Mouse (Mus musculus): ENCODE data around the gene Fas. TPM values are rescaled to one million over a fixed set of nuclear protein-coding genes. Genes with fewer than 3 reads are reported as not detected.

The Fas gene
- polyA plus RNA-seq, 1 experiment from 2014 or later = 1.9 TPM

DNA sequence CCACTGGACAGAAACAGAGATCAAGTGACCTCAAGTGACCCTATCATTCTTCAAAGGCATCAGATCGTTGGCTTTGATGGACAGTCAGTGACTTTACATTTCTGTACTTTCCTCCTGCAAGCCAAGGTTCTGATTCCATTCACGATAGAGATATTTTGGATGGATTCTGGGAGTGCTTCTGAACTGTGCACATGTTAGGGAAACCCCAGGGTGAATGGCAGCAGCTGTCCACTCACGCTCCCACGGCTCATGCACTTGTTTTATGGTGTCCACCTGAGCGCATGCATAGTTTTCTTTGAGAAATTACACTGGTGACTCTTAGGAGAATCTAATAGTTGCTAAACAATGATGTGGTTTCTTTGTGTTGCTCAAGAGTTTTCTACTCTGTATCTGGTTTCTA is 34.3 kb upstream of the Fas start:
- no peaks in the 10 kb centered on the region for H3K9me3 ChIP-seq (replicated peaks)
- H3K27ac ChIP-seq = no peak overlapping the region
- H3K4me2 ChIP-seq = no peak overlapping the region
- ATAC-seq (ENCODE audit: low read depth) (no peak), DNase-seq (no peak)
- H3K4me3 ChIP-seq (replicated peaks) = no peak overlapping the region
- H3K36me3 ChIP-seq = no peaks in the 10 kb centered on the region
- H3K27me3 ChIP-seq = no peaks in the 10 kb centered on the region
- peaks cover 5% of the 10 kb centered on the region; the same call in 1 of the 2 replicates for H3K4me1 ChIP-seq (replicated peaks)
- H3K9ac ChIP-seq = no peak overlapping the region
- 65% methylated on average over 5 of the region's 5 CpGs for WGBS (ENCODE audit: insufficient replicate concordance)

DNA sequence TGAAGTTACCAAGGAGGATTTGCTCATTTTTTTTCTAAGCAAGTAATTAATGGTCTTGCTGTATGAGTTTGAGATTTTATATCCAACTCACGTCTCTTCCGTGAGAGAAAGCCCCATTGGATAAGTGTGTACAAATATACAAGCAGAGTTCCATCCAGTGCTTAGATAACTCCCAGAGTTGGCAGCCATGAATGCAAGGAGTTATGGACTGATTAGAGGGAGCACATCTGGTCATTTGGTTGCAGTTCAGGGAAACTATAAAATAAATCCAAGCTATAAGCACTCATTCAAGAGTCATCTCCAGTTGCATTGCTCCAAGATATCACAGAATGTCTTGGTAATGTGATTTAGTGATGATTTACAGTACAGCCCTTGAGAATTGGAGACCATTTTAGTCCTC is 33.5 kb upstream of the Fas start:
- Histone ChIP-seq H3K4me3 (replicated peaks) (no peak overlapping the region), H3K36me3 (no peaks in the 10 kb centered on the region), H3K4me2 (no peak overlapping the region), H3K27me3 (no peaks in the 10 kb centered on the region), H3K4me1 (replicated peaks) (peaks cover 5% of the 10 kb centered on the region; the same call in 1 of the 2 replicates), H3K9ac (no peak overlapping the region), H3K27ac (no peak overlapping the region), H3K9me3 (replicated peaks) (no peaks in the 10 kb centered on the region)
- WGBS (ENCODE audit: insufficient replicate concordance) = 67% methylated on average over 2 of the region's 2 CpGs
- DNase-seq (no peak), ATAC-seq (ENCODE audit: low read depth) (no peak)

DNA sequence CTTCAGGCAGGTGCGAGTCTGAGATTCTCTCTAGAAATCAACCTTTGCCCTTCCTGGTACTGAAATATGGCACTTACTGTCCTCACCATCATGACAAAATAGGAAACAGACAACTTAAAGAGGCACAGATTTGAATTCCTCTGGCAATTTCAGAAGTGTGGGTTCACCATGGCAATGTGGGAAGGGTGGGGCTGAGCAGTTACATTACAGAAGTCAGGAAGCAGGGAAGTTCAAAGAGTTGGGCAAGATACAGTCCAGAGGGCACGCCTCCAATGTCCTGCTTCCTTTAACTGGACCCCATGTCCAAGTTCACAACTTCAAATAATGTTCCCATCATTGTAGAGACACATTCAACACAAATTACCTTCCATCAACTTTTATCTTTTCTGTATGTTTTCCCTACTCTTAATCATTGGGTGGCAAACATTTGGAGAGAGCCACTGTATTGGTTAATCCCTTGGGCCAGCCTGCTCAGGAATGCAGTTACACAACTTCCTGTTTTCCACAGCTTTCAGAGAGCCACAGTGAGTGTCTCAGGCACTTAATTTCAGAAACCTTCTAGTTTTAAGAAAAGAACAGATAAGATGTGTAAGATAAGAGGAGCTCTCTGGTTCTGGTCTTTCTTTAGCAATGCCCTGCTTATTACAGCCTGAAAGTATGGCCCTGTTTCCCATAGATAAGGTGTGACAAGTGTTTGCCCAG is 28.0 kb upstream of the Fas start:
- no peaks in the 10 kb centered on the region for H3K4me1 ChIP-seq (replicated peaks)
- H3K36me3 ChIP-seq = no peaks in the 10 kb centered on the region
- 37% methylated on average over 2 of the region's 2 CpGs for WGBS (ENCODE audit: insufficient replicate concordance)
- H3K9ac ChIP-seq = no peak overlapping the region
- H3K27me3 ChIP-seq = no peaks in the 10 kb centered on the region
- ATAC-seq (ENCODE audit: low read depth) (no peak), DNase-seq (no peak)
- H3K27ac ChIP-seq = no peak overlapping the region
- H3K9me3 ChIP-seq (replicated peaks) = no peaks in the 10 kb centered on the region
- no peak overlapping the region for H3K4me3 ChIP-seq (replicated peaks)
- no peak overlapping the region for H3K4me2 ChIP-seq

DNA sequence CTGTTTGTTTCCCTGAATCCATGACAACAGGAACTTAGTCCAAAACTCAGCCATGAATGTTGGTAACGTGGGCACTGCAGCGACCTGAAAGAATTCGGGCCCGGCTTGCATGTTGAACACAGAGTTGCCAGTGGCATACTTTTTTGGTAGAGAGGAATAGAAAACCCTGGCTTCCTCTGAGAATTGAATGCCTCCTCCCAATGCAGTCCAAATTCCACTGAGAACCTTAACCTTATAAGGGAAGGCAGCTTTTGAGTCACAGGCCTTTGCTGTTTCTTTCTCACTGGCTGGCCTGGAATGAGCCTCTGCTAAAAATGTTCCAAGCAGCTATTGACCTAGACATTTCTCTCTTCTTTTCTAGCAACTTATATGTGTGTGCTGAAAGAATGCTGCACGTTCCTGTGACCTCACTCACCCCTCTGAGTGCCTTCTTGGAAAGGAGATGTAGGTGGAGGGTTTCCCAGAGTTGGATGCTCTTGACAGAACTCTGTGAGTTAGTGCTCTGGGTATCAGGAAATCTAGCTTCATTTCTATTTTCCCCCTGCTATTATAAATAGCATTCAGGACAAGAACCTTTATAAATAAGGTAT is 24.8 kb upstream of the Fas start:
- 47% methylated on average over 5 of the region's 5 CpGs for WGBS (ENCODE audit: insufficient replicate concordance)
- H3K27ac ChIP-seq = no peak overlapping the region

DNA sequence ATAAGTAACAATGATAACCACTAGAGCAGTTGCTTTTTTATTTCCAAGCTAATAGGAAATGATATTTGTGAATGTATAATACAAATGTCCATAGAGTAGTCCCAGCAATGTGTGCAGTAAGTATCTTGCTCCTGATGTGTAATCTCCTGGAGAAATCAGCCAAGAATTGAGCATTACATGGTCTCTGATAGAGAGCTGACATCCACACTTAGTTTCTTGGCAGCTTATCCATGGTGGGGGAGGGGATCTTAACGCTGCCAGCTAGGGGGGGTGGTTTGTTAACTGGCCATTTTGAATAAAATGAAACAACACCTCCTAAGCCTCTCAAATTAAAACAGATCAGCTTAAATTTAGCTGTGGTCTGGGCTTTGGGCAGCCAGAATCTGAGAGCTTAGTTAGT is 21.5 kb upstream of the Fas start:
- Histone ChIP-seq H3K9ac (no peak overlapping the region), H3K4me1 (replicated peaks) (no peaks in the 10 kb centered on the region), H3K9me3 (replicated peaks) (no peaks in the 10 kb centered on the region), H3K27ac (no peak overlapping the region), H3K36me3 (no peaks in the 10 kb centered on the region), H3K4me3 (replicated peaks) (no peak overlapping the region), H3K4me2 (no peak overlapping the region), H3K27me3 (no peaks in the 10 kb centered on the region)
- no peak for ATAC-seq (ENCODE audit: low read depth)
- 23% methylated on average over 1 of the region's 1 CpGs for WGBS (ENCODE audit: insufficient replicate concordance)
- no peak for DNase-seq

More for the DNA sequence above, 24.8 kb upstream of the Fas start:
- Histone ChIP-seq H3K9ac (no peak overlapping the region), H3K4me1 (replicated peaks) (no peaks in the 10 kb centered on the region), H3K36me3 (no peaks in the 10 kb centered on the region), H3K9me3 (replicated peaks) (no peaks in the 10 kb centered on the region), H3K27me3 (no peaks in the 10 kb centered on the region), H3K4me3 (replicated peaks) (no peak overlapping the region), H3K4me2 (no peak overlapping the region)
- DNase-seq (no peak), ATAC-seq (ENCODE audit: low read depth) (no peak)

DNA sequence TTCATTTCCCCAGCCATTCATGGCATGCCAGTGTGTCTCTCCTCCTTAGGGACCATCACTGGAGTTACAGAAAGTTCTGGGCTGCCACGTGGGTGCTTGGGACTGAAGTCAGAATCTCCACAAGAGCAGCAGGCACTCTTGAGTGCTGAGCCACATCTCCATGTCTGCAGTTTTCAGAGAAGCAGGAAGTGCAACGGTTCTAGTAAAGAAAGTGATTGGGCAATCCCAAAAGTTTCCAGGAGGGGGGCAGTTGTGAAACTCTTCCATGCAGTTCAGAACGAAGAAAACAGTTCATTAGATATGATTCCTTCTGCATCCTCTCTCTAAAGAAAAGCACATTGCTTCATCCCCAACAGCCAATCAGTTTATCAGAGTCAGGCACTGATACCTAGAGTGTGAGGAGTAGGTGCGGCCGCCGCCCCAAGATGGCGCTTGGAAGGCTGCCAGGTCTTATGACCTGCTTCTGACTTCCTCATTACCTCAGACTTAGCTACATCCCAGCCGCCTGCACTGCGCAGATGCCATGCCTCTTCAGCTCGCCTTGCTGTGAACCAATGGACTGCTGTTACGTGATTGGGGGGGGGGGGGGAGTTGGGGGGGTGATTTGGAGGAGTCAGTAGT is 20.2 kb upstream of the Fas start:
- Histone ChIP-seq H3K4me3 (replicated peaks) (no peak overlapping the region), H3K4me1 (replicated peaks) (no peaks in the 10 kb centered on the region), H3K27me3 (no peaks in the 10 kb centered on the region), H3K36me3 (no peaks in the 10 kb centered on the region), H3K27ac (no peak overlapping the region), H3K9ac (no peak overlapping the region), H3K4me2 (no peak overlapping the region), H3K9me3 (replicated peaks) (no peaks in the 10 kb centered on the region)
- ATAC-seq (ENCODE audit: low read depth) (no peak), DNase-seq (no peak)
- 70% methylated on average over 11 of the region's 11 CpGs for WGBS (ENCODE audit: insufficient replicate concordance)

DNA sequence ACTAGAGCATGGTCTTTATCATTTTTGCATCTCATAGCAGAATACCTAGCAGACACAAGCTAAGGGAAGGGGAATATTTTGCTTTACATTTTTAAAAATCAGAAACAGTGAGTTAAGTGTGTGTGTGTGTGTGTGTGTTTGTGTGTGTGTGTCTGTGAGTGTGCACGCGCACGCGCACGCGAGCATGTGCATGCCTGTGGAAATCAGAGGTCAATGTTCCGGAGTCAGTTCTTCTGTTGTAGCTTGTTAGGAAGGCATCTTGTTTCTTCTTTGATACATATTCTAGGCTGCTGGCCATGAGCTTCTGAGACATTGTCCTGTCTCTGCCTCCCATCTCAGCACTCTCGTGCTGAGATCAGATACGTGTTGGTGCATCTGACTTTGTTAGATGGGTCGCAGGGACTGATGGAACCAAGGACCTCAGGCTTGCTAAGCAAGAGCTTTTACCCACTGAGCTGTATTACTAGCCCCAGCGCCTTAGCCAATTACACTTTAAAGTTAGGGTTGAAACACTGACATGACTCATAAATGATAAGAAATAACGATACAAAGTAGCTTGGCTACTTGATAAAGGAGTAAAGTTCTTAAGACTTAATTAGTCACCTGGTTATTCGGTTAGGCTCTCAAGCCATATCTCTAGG is 19.5 kb upstream of the Fas start:
- DNase-seq (no peak), ATAC-seq (ENCODE audit: low read depth) (no peak)
- WGBS (ENCODE audit: insufficient replicate concordance) = 81% methylated on average over 13 of the region's 13 CpGs

DNA sequence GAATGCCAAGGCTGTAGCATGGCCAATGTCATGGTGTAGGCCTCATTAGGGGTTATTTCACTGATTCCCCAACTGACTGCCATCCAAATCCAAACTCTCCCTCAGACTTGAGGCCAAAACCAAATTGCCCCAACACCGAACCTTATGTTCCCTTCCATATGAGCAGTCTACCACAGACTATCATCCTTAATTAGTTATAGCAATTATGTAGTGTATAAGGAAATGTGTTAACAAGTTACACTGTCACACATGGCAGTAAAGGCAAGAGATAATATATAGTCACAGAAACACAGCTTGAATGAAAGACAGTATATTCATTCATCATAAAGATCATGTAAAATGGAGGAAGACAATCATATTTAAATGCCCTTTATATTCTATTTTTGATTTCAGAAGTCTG is 17.4 kb upstream of the Fas start:
- Histone ChIP-seq H3K4me2 (no peak overlapping the region), H3K9ac (no peak overlapping the region), H3K36me3 (no peaks in the 10 kb centered on the region), H3K9me3 (replicated peaks) (no peaks in the 10 kb centered on the region), H3K27ac (no peak overlapping the region), H3K4me1 (replicated peaks) (no peaks in the 10 kb centered on the region), H3K27me3 (no peaks in the 10 kb centered on the region), H3K4me3 (replicated peaks) (no peak overlapping the region)
- WGBS (ENCODE audit: insufficient replicate concordance) = 79% methylated on average over 1 of the region's 1 CpGs
- DNase-seq (no peak), ATAC-seq (ENCODE audit: low read depth) (no peak)

More for the DNA sequence above, 19.5 kb upstream of the Fas start:
- Histone ChIP-seq H3K4me2 (no peak overlapping the region), H3K36me3 (no peaks in the 10 kb centered on the region), H3K27me3 (no peaks in the 10 kb centered on the region), H3K9ac (no peak overlapping the region), H3K27ac (no peak overlapping the region), H3K4me1 (replicated peaks) (no peaks in the 10 kb centered on the region), H3K9me3 (replicated peaks) (no peaks in the 10 kb centered on the region), H3K4me3 (replicated peaks) (no peak overlapping the region)

DNA sequence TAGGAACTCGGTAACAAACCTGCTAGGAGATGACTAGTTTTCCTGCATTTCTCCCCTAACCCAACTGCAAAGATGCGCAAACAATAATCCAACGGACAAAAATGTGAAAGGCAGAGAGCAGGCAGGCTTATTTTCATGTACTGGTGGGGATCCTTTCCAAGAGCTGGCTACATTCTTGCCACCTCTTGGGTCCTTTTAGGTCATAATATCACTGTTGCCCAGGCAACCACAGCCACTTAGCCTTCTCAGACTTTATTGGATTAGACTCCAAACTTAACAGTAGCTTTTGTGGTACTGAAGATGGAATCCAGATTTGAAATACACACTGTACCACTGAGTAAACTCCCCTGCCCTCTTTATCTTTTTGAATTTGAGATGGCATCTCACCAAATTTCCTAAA is 12.4 kb upstream of the Fas start:
- H3K4me1 ChIP-seq (replicated peaks) = no peaks in the 10 kb centered on the region
- no peaks in the 10 kb centered on the region for H3K27me3 ChIP-seq
- no peaks in the 10 kb centered on the region for H3K36me3 ChIP-seq
- H3K9me3 ChIP-seq (replicated peaks) = no peaks in the 10 kb centered on the region
- no peak overlapping the region for H3K4me2 ChIP-seq
- WGBS (ENCODE audit: insufficient replicate concordance) = 60% methylated on average over 3 of the region's 3 CpGs
- H3K4me3 ChIP-seq (replicated peaks) = no peak overlapping the region
- H3K9ac ChIP-seq = no peak overlapping the region
- DNase-seq (no peak), ATAC-seq (ENCODE audit: low read depth) (no peak)
- H3K27ac ChIP-seq = no peak overlapping the region

DNA sequence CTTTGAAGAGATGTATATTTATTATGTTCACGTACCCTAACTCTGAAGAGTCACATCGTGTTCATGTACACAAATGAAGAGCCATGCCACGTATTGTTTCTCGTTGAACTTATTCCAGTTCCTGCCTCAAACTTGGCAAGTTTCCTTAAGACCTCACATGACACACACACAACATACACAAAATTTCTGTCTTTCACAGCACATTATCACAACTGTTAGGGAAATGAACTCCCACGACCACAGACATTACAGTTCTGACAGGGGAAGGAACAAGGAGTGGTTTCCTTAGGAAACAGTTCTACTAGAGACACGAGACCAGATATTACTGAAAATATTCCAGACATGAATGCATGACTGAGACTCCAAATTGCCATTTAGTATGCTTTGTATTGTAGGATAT is 6.9 kb upstream of the Fas start:
- H3K27me3 ChIP-seq = no peaks in the 10 kb centered on the region
- H3K36me3 ChIP-seq = no peaks in the 10 kb centered on the region
- H3K4me3 ChIP-seq (replicated peaks) = no peak overlapping the region
- no peaks in the 10 kb centered on the region for H3K9me3 ChIP-seq (replicated peaks)
- no peak for ATAC-seq (ENCODE audit: low read depth)
- no peak overlapping the region for H3K27ac ChIP-seq
- 48% methylated on average over 6 of the region's 6 CpGs for WGBS (ENCODE audit: insufficient replicate concordance)
- DNase-seq = no peak
- H3K4me1 ChIP-seq (replicated peaks) = no peaks in the 10 kb centered on the region
- H3K4me2 ChIP-seq = no peak overlapping the region
- no peak overlapping the region for H3K9ac ChIP-seq

DNA sequence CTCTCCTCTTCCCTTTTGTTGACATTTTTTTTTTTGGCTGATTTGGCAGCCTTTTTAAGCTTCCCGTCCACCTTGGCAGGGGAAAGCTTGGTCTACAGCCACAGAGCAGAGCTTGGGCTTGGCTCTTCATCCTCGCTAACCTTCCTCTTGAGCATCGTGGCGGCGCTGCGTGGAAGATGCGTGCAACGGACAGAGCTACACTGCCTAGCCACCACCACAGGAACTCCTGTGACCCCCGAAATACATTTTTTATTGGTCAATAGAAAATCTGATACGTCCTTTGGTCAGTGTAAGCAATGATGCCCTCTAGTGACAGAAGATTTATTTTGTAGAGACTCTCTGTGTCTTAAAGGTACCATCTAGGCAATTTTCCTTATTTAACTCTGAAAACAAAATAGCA is 6.1 kb upstream of the Fas start:
- Histone ChIP-seq H3K4me1 (replicated peaks) (no peaks in the 10 kb centered on the region), H3K27me3 (no peaks in the 10 kb centered on the region), H3K9ac (no peak overlapping the region), H3K4me3 (replicated peaks) (no peak overlapping the region), H3K36me3 (no peaks in the 10 kb centered on the region), H3K9me3 (replicated peaks) (no peaks in the 10 kb centered on the region), H3K27ac (no peak overlapping the region), H3K4me2 (no peak overlapping the region)
- 38% methylated on average over 10 of the region's 10 CpGs for WGBS (ENCODE audit: insufficient replicate concordance)
- ATAC-seq (ENCODE audit: low read depth) = no peak
- no peak for DNase-seq
